Mouse (Mus musculus): ENCODE results near the gene Gclc. TPM values are rescaled to one million over a fixed set of nuclear protein-coding genes. Genes with fewer than 3 reads are reported as not detected.

Gclc gene
- total and polyA plus RNA-seq, 3 experiments = 20.4 to 84.8 (median 35.7) TPM

GRCm38 (mm10) chr9:77719675-77720074 is 34.7 kb upstream of the Gclc start:
- in situ Hi-C loops (cut with MboI; ENCODE audit: low pct_ligation_motif_present, low pct_unique_long_range_greater_than_20kb, low sequenced_read_pairs) = no loop called here
- DNase-seq (ENCODE audit: extremely low read depth) = no peak
- dilution Hi-C loops (cut with MboI; ENCODE audit: extremely low pct_ligation_motif_present, extremely low pct_unique_long_range_greater_than_20kb, low sequenced_read_pairs) = no loop called here

GRCm38 (mm10) chr9:77722381-77722780 is 32.0 kb upstream of the Gclc start:
- in situ Hi-C loops (cut with MboI; ENCODE audit: low pct_ligation_motif_present, low pct_unique_long_range_greater_than_20kb, low sequenced_read_pairs) = no loop called here
- Histone ChIP-seq H3K27me3 (replicated peaks) (no peaks in the 10 kb centered on the region), H3K4me2 (ENCODE audit: insufficient read depth, low read depth, poor library complexity, severe bottlenecking) (no peak overlapping the region), H3K27ac (ENCODE audit: insufficient read depth, low read depth) (no peak overlapping the region), H3K36me3 (replicated peaks in 1 of 2; ENCODE audit: control insufficient read depth in 1 of 2, insufficient read depth in 1 of 2, low read length in 1 of 2) (no peaks in the 10 kb centered on the region), H3K4me3 (replicated peaks in 1 of 3; ENCODE audit: low read depth in 2 of 3, low read length in 2 of 3, poor library complexity in 1 of 3) (no peak overlapping the region), H3K9ac (ENCODE audit: insufficient read depth, low read depth) (no peak overlapping the region), H3K9me3 (replicated peaks; ENCODE audit: low read length) (no peaks in the 10 kb centered on the region), H3K4me1 (ENCODE audit: control insufficient read depth in 1 of 2, insufficient read depth in 2 of 2) (peaks cover 2 to 32% of the 10 kb centered on the region in 2 experiments; a peak in 3 of 4 replicates), H3K79me2 (replicated peaks; ENCODE audit: control insufficient read depth, extremely low read depth, insufficient read depth, poor library complexity, severe bottlenecking) (no peaks in the 10 kb centered on the region)
- no peak for DNase-seq (ENCODE audit: extremely low read depth)
- dilution Hi-C loops (cut with MboI; ENCODE audit: extremely low pct_ligation_motif_present, extremely low pct_unique_long_range_greater_than_20kb, low sequenced_read_pairs) = no loop called here
- TF ChIP-seq JUN (IDR thresholded peaks at IDR 0.05; ENCODE audit: insufficient read depth, low read depth, low read length) (no peak), CHD2 (IDR thresholded peaks at IDR 0.05; ENCODE audit: low read length) (no peak), CTCF (conservative IDR thresholded peaks at IDR 0.05 in 1 of 2, IDR thresholded peaks at IDR 0.05 in 1 of 2; ENCODE audit: low read depth in 2 of 2, low read length in 2 of 2) (no peak), TCF12 (IDR thresholded peaks at IDR 0.05; ENCODE audit: low read depth, low read length) (no peak), MAX (IDR thresholded peaks at IDR 0.05; ENCODE audit: low read length) (no peak), IRF4 (IDR thresholded peaks at IDR 0.05; ENCODE audit: low read depth, low read length) (no peak), SIN3A (IDR thresholded peaks at IDR 0.05; ENCODE audit: low read length) (no peak), RAD21 (IDR thresholded peaks at IDR 0.05; ENCODE audit: low read depth, low read length) (no peak), USF2 (conservative IDR thresholded peaks at IDR 0.05; ENCODE audit: low read depth, low read length) (no peak), PAX5 (IDR thresholded peaks at IDR 0.05; ENCODE audit: low read length) (no peak), ETS1 (conservative IDR thresholded peaks at IDR 0.05; ENCODE audit: low read depth, low read length) (no peak)

More at GRCm38 (mm10) chr9:77719675-77720074, 34.7 kb upstream of the Gclc start:
- H3K9me3 ChIP-seq (replicated peaks; ENCODE audit: low read length) = no peaks in the 10 kb centered on the region
- TF ChIP-seq POLR2A (IDR thresholded peaks at IDR 0.05; ENCODE audit: low read depth, low read length) = no peak
- no peak for TF ChIP-seq USF1 (IDR thresholded peaks at IDR 0.05; ENCODE audit: low read depth, low read length)
- TF ChIP-seq USF2 (conservative IDR thresholded peaks at IDR 0.05; ENCODE audit: low read depth, low read length) = no peak
- no peak for TF ChIP-seq NRF1 (IDR thresholded peaks at IDR 0.05; ENCODE audit: low read depth, low read length)
- no peak for TF ChIP-seq MEF2A (IDR thresholded peaks at IDR 0.05; ENCODE audit: borderline replicate concordance, low read depth, low read length)
- TF ChIP-seq CHD2 (IDR thresholded peaks at IDR 0.05; ENCODE audit: low read length) = no peak
- no peak for TF ChIP-seq MYC (IDR thresholded peaks at IDR 0.05; ENCODE audit: low read depth, low read length)
- TF ChIP-seq MAFK (IDR thresholded peaks at IDR 0.05; ENCODE audit: insufficient replicate concordance, low read length) = no peak
- no peak for TF ChIP-seq ZMIZ1 (IDR thresholded peaks at IDR 0.05; ENCODE audit: low read depth, low read length)
- no peak for TF ChIP-seq CTCF (conservative IDR thresholded peaks at IDR 0.05 in 1 of 2, IDR thresholded peaks at IDR 0.05 in 1 of 2; ENCODE audit: low read depth in 2 of 2, low read length in 2 of 2)
- TF ChIP-seq TCF12 (IDR thresholded peaks at IDR 0.05; ENCODE audit: low read depth, low read length) = no peak
- no peak for TF ChIP-seq BHLHE40 (IDR thresholded peaks at IDR 0.05; ENCODE audit: low read depth, low read length)
- no peak for TF ChIP-seq IRF4 (IDR thresholded peaks at IDR 0.05; ENCODE audit: low read depth, low read length)
- no peak for TF ChIP-seq JUND (conservative IDR thresholded peaks at IDR 0.05; ENCODE audit: low read depth, low read length)
- peaks cover 0 to 16% of the 10 kb centered on the region in 2 experiments; a peak in 1 of 4 replicates for H3K4me1 ChIP-seq (ENCODE audit: control insufficient read depth in 1 of 2, insufficient read depth in 2 of 2)
- H3K79me2 ChIP-seq (replicated peaks; ENCODE audit: control insufficient read depth, extremely low read depth, insufficient read depth, poor library complexity, severe bottlenecking) = no peaks in the 10 kb centered on the region
- no peaks in the 10 kb centered on the region for H3K36me3 ChIP-seq (replicated peaks in 1 of 2; ENCODE audit: control insufficient read depth in 1 of 2, insufficient read depth in 1 of 2, low read length in 1 of 2)
- H3K4me3 ChIP-seq (replicated peaks in 1 of 3; ENCODE audit: low read depth in 2 of 3, low read length in 2 of 3, poor library complexity in 1 of 3) = no peak overlapping the region
- no peak overlapping the region for H3K9ac ChIP-seq (ENCODE audit: insufficient read depth, low read depth)
- H3K27me3 ChIP-seq (replicated peaks) = no peaks in the 10 kb centered on the region
- no peak overlapping the region for H3K27ac ChIP-seq (ENCODE audit: insufficient read depth, low read depth)
- H3K4me2 ChIP-seq (ENCODE audit: insufficient read depth, low read depth, poor library complexity, severe bottlenecking) = no peak overlapping the region
